Mouse (Mus musculus) ES-E14 (cell line): ENCODE measurements at regions not wholly inside any gene's neighbourhood (a gene's known extent, or its start where the extent isn't known, plus 50 kb on each side); places are given as distances from the start of the nearest gene placed in this dataset.

ENCODE experiments used
- CHD2 ChIP-seq: IDR thresholded peaks from 2 replicates; pipeline ENCODE4 v1.6.1; 2014; ENCODE audit warnings: mild to moderate bottlenecking, low read depth, low read length, inconsistent platforms
- HCFC1 ChIP-seq: IDR thresholded peaks from 2 replicates; pipeline ENCODE4 v1.6.1; 2012; ENCODE audit warnings: low read length, inconsistent platforms, borderline replicate concordance; ENCODE audit not compliant: insufficient read depth
- MAFK ChIP-seq: IDR thresholded peaks from 2 replicates; pipeline ENCODE4 v1.6.1; 2014; ENCODE audit warnings: mild to moderate bottlenecking, low read depth, low read length, inconsistent platforms; ENCODE audit not compliant: insufficient read depth
- ZC3H11A ChIP-seq: IDR thresholded peaks from 2 replicates; pipeline ENCODE4 v1.6.1; 2012; ENCODE audit warnings: low read depth, mild to moderate bottlenecking, inconsistent platforms, low read length, borderline replicate concordance

GRCm38 (mm10) chr11:64313241-64313640 is 121.9 kb upstream of the Hs3st3a1 start:
- no peak for TF ChIP-seq HCFC1
- no peak for TF ChIP-seq ZC3H11A
- no peak for TF ChIP-seq MAFK
- TF ChIP-seq CHD2, result no peak
